Mouse (Mus musculus) liver, adult 2 months (tissue): Measurements from ENCODE around the gene Ppp1r36. TPM values are rescaled to one million over a fixed set of nuclear protein-coding genes. Genes with fewer than 3 reads are reported as not detected.
"Not testable (repeated sequence)": the region's sequence is repeated elsewhere in the genome, so short reads cannot be mapped to it uniquely, and the experiment has no call there.

Experiments used
- DNase-seq: peaks from one replicate; pipeline ENCODE4 v3.0.0-alpha.2; 2011; ENCODE audit warnings: low read depth, low spot score; ENCODE audit errors: extremely low read depth
- H3K27ac ChIP-seq: fragments of 200-500 bp; replicated peaks from 2 replicates; pipeline ENCODE4 v1.5.1; 2012; ENCODE audit warnings: low read depth, mild to moderate bottlenecking, control low read depth, inconsistent platforms, low read length; ENCODE audit not compliant: insufficient read depth
- H3K27me3 ChIP-seq: fragments of 200-500 bp; 2 replicates; pipeline ENCODE4 v1.6.1; 2012; ENCODE audit warnings: mild to moderate bottlenecking, moderate library complexity, low read length, inconsistent platforms; ENCODE audit not compliant: control insufficient read depth, insufficient read depth
- H3K36me3 ChIP-seq: fragments of 200-500 bp; 2 replicates; pipeline ENCODE4 v1.6.1; 2012; ENCODE audit warnings: low read length, inconsistent platforms; ENCODE audit not compliant: control insufficient read depth, insufficient read depth
- H3K4me1 ChIP-seq: fragments of 200-500 bp; 2 replicates; pipeline ENCODE4 v1.6.1; 2011; ENCODE audit warnings: low read length; ENCODE audit not compliant: control insufficient read depth, insufficient read depth
- H3K4me3 ChIP-seq: fragments of 200-500 bp; 2 replicates; pipeline ENCODE4 v1.5.1; 2011; ENCODE audit warnings: low read depth, mild to moderate bottlenecking, control low read depth, low read length, moderate library complexity; ENCODE audit not compliant: insufficient read depth
- H3K79me2 ChIP-seq: fragments of 200-500 bp; 2 replicates; pipeline ENCODE4 v1.6.1; 2012; ENCODE audit warnings: inconsistent platforms, mild to moderate bottlenecking, low read length, moderate library complexity; ENCODE audit not compliant: control insufficient read depth, insufficient read depth
- H3K9ac ChIP-seq: fragments of 200-500 bp; 2 replicates; pipeline ENCODE4 v1.6.1; 2012; ENCODE audit warnings: low read depth, mild to moderate bottlenecking, control low read depth, inconsistent platforms, low read length
- CTCF ChIP-seq: fragments of 200-500 bp; IDR thresholded peaks from 2 replicates; pipeline ENCODE4 v1.5.1; 2011; ENCODE audit warnings: low read depth, low read length, control low read depth
- POLR2A ChIP-seq: fragments of 200-500 bp; IDR thresholded peaks from 2 replicates; pipeline ENCODE4 v1.6.1; 2011; ENCODE audit warnings: low read length, control low read depth; ENCODE audit not compliant: insufficient read depth; ENCODE audit errors: extremely low read depth
- WGBS: fragments of 180-500 bp; shearing (Covaris S2); methylation state at CpG from one replicate; pipeline ENCODE4 v1.1.7; 2018; 5-methylcytosine and 5-hydroxymethylcytosine counted together
- polyA plus RNA-seq: library from polyadenylated mRNA; depleted of rRNA; stranded (reverse); fragments of >200 nt; gene quantifications from 2 replicates; pipeline ENCODE4 v1.2.3, GENCODE M21; 2012
- total RNA-seq: library from RNA; depleted of rRNA; stranded (reverse); fragments of >200 nt; gene quantifications from 2 replicates; pipeline ENCODE4 v1.2.3, GENCODE M21; 2014

Gene Ppp1r36
- total and polyA plus RNA-seq, 2 experiments, result under 0.01 TPM; not detected in 1

DNA sequence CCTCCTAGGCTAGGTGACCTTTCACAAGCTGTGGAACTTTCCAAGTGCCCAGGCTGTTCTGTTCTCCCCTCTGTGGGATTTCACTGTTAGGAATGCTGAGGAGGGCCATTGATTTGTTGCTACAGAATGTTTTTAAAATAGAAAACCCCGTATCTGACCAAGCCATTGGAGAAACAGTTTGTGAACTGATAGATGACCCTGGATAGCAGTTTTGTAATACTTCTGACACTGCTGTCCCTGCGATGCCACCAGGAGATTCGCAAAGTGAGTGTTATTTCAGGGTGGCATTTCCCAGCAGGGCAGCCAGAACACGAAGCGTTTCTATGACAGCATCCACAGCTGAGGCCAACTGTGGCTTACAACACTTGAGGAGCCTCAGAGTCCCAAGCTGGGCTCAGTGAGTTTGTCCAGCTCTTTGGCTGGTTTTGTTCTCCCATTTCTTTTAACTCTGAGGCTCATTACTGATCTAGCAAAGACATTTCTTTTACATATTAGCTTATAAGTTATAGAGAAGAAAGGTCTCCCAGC is 13.6 kb downstream of the Ppp1r36 start:
- 16% methylated on average over 5 of the region's 5 CpGs for WGBS
- DNase-seq, result peak; percentile 98
- Histone ChIP-seq H3K4me1 (peaks cover 6% of the 10 kb centered on the region), H3K4me3 (no peak overlapping the region), H3K9ac (no peak overlapping the region), H3K36me3 (no peaks in the 10 kb centered on the region), H3K27ac (peak overlapping the region; percentile 76), H3K27me3 (no peaks in the 10 kb centered on the region), H3K79me2 (no peaks in the 10 kb centered on the region)
- TF ChIP-seq POLR2A (no peak), CTCF (no peak)

DNA sequence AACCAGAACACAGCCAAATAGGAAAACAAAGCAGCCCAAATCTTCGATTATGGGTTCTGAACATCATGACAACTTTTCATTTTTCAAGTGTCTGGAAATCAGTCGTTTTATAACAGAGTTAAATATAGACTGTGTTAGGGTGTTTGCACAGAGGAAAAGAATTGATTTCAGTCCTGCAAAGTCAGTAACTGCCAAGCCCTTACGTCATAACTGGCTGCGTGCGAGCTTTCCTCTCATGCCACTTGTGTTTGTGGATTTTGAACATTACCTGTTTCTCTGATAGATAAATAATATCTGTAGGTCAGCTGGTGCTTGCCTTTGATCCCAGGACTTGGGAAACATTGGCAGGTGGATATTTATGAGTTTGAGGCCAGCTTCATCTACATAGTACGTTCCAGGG is 14.1 kb downstream of the Ppp1r36 start:
- H3K4me1 ChIP-seq, result peaks cover 6% of the 10 kb centered on the region
- H3K79me2 ChIP-seq, result no peaks in the 10 kb centered on the region
- H3K27ac ChIP-seq, result peak overlapping the region; percentile 76
- peak; percentile 100 for DNase-seq
- H3K27me3 ChIP-seq, result no peaks in the 10 kb centered on the region
- H3K36me3 ChIP-seq, result no peaks in the 10 kb centered on the region
- H3K9ac ChIP-seq, result no peak overlapping the region
- no peak for TF ChIP-seq POLR2A
- TF ChIP-seq CTCF, result no peak
- WGBS, result 22% methylated on average over 6 of the region's 6 CpGs
- no peak overlapping the region for H3K4me3 ChIP-seq

DNA sequence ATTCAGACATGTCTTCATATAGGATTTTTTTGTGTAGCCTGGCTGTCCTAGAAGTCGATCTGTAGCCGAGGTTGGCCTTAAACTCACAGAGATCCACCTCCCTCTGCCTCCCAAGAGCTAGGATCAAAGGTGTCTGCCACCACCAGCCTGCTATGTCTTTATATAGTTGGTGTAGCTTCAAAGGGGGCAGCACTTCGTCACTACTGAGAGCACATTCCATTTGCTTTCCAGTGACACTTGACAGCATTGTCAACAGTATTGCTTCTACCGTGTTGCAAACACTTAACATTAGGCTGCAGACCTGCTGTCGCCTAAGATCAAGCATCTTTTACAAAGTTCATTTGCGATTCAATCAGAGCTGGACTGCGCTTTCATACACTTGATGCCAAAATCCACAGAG is 16.8 kb downstream of the Ppp1r36 start:
- DNase-seq, result peak; percentile 78
- Histone ChIP-seq H3K36me3 (no peaks in the 10 kb centered on the region), H3K27ac (no peak overlapping the region), H3K9ac (no peak overlapping the region), H3K79me2 (no peaks in the 10 kb centered on the region), H3K4me1 (peaks cover 6% of the 10 kb centered on the region), H3K4me3 (no peak overlapping the region), H3K27me3 (no peaks in the 10 kb centered on the region)
- 18% methylated on average over 7 of the region's 7 CpGs for WGBS
- TF ChIP-seq CTCF, result no peak
- no peak for TF ChIP-seq POLR2A

DNA sequence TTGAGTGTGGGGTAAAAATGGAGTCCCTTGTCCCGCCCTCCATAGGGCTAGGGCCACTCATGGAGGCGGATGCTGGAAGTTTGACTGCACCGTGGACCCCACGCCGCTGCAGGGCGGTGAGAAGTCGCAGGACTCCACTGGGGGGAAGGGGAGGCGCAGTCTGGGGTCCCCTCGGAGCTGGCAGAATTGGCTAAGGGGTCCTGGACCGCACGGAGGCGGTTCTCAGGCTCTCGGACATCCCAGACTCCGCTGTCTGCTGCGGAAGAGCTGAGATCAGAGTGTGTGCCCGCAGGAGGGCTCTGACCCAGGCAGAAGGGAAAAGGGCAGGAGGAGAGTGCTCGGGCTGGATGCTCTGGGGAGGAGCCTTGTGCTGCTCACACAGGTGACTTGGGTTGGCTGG is 17.7 kb downstream of the Ppp1r36 start:
- Histone ChIP-seq H3K36me3 (no peaks in the 10 kb centered on the region), H3K79me2 (no peaks in the 10 kb centered on the region), H3K27me3 (no peaks in the 10 kb centered on the region), H3K4me3 (no peak overlapping the region), H3K27ac (no peak overlapping the region), H3K9ac (no peak overlapping the region), H3K4me1 (peaks cover 6% of the 10 kb centered on the region)
- WGBS, result 13% methylated on average over 17 of the region's 17 CpGs
- no peak for DNase-seq
- TF ChIP-seq CTCF (no peak), POLR2A (no peak)

DNA sequence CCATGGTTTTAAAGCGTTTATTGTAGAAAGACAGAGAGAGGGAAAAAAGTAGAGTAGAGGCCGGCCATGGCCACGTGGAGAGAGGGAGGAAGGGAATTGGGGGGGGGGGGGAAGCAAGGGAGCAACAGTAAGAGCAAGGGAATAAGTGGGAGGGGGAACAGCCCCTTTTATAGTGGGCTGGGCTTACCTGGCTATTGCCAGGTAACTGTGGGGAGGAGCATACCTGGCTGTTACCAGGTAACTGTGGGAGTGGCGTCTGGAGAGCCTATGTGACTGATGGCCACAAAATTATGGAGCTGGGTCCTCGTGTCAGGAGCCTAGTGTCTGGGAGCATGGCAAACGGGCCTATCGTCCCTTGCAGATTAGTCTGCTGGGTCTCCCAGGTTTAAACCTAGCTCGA is 18.2 kb downstream of the Ppp1r36 start:
- WGBS, result 57% methylated on average over 8 of the region's 8 CpGs
- H3K27me3 ChIP-seq, result no peaks in the 10 kb centered on the region

DNA sequence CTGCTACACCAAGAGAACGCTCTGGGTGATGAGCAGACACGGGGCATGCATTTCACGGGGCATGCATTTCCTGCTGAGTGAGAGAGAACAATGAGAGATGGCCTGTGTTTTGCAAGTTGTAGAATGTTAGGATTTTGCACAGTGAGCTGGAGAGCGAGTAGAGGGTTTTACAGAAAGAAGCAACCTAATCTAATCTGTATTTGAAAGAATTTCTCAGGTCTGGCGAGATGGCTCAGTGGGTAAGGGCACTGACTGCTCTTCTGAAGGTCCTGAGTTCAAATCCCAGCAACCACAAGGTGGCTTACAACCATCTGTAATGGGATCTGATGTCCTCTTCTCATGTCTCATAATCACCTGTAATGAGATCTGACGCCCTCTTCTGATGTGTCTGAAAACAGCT is 26.1 kb downstream of the Ppp1r36 start:
- H3K36me3 ChIP-seq, DNase-seq, H3K4me3 ChIP-seq, H3K9ac ChIP-seq, H3K79me2 ChIP-seq, H3K4me1 ChIP-seq, H3K27me3 ChIP-seq, H3K27ac ChIP-seq: not testable (repeated sequence)
- WGBS, result 83% methylated on average over 6 of the region's 6 CpGs

More for the DNA sequence above, 18.2 kb downstream of the Ppp1r36 start:
- Histone ChIP-seq H3K4me3 (no peak overlapping the region), H3K4me1 (peaks cover 3% of the 10 kb centered on the region; the same call in 1 of the 2 replicates), H3K9ac (no peak overlapping the region), H3K27ac (no peak overlapping the region), H3K79me2 (no peaks in the 10 kb centered on the region), H3K36me3 (no peaks in the 10 kb centered on the region)
- DNase-seq, result no peak
- no peak for TF ChIP-seq POLR2A
- no peak for TF ChIP-seq CTCF

DNA sequence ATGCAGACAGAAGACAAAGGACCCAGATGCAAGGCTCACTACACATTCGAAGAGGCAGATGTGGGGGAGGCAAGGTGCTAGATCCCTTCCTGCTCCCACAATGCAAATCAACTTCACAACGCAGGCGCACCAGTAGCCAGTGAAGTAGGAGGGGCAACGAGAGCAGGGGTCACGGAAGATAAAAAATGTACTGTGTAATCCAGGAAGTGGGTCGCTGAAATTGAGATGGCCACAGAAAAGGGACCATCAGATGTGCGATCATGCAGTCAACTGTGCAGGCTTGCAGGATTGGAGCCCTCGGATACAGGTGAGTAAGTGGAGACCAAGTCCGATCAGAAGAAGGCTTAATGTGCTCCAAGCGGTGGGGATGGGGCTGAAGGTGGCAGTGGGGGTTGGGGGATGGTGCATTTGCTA is 27.0 kb downstream of the Ppp1r36 start:
- 62% methylated on average over 10 of the region's 10 CpGs for WGBS
- no peaks in the 10 kb centered on the region for H3K27me3 ChIP-seq
- no peak overlapping the region for H3K27ac ChIP-seq
- H3K4me3 ChIP-seq, result peak overlapping the region; percentile 31; the same call in 1 of the 2 replicates
- no peaks in the 10 kb centered on the region for H3K4me1 ChIP-seq
- no peaks in the 10 kb centered on the region for H3K79me2 ChIP-seq
- peak; percentile 40 for DNase-seq
- no peaks in the 10 kb centered on the region for H3K36me3 ChIP-seq
- no peak overlapping the region for H3K9ac ChIP-seq
- TF ChIP-seq CTCF (no peak), POLR2A (no peak)
